Mouse (Mus musculus) gonadal fat pad, adult 2 months (tissue): ENCODE data around the gene Mrps22. TPM values are rescaled to one million over a fixed set of nuclear protein-coding genes. Genes with fewer than 3 reads are reported as not detected.

ENCODE experiments used
- DNase-seq: peaks from one replicate; pipeline ENCODE4 v3.0.0-alpha.2; 2012; ENCODE audit warnings: low read depth
- polyA plus RNA-seq: library from polyadenylated mRNA; depleted of rRNA; stranded (reverse); fragments of >200 nt; gene quantifications from 2 replicates; pipeline ENCODE4 v1.2.3, GENCODE M21; 2012; rRNA removed

The Mrps22 gene
- 11.5 and 15.2 TPM in 2 replicates for polyA plus RNA-seq

- DNase-seq: peak; percentile 68
These were observed at the start of gene Mrps22 for GRCm38 (mm10) chr9:98601156-98601836. Gene Mrps22 (minus strand): TSS chr9:98601660.

- DNase-seq: no peak
These were observed 49.1 kb upstream of the Mrps22 start for GRCm38 (mm10) chr9:98650547-98650946.

- DNase-seq: no peak
These were observed 46.0 kb upstream of the Mrps22 start for GRCm38 (mm10) chr9:98647418-98647817.

GRCm38 (mm10) chr9:98645750-98646149 is 44.3 kb upstream of the Mrps22 start:
- no peak for DNase-seq

GRCm38 (mm10) chr9:98642126-98642525 is 40.7 kb upstream of the Mrps22 start:
- DNase-seq: no peak

- DNase-seq: no peak
These were observed 32.1 kb upstream of the Mrps22 start for GRCm38 (mm10) chr9:98633287-98634162.

GRCm38 (mm10) chr9:98628480-98628879 is 27.0 kb upstream of the Mrps22 start:
- DNase-seq: no peak

- no peak for DNase-seq
These were observed 3.4 kb upstream of the Mrps22 start for GRCm38 (mm10) chr9:98604896-98605295.

- no peak for DNase-seq
These were observed 438 bp upstream of the Mrps22 start for GRCm38 (mm10) chr9:98601837-98602359.

GRCm38 (mm10) chr9:98600094-98600493 is 1.4 kb downstream of the Mrps22 start:
- DNase-seq: no peak

- no peak for DNase-seq
These were observed 17.6 kb downstream of the Mrps22 start for GRCm38 (mm10) chr9:98583852-98584251.

- DNase-seq: peak; percentile 59
These were observed 38.0 kb downstream of the Mrps22 start, which contains the start of gene Copb2 for GRCm38 (mm10) chr9:98563137-98564126. Gene Copb2 (plus strand): TSS chr9:98563721.

GRCm38 (mm10) chr9:98544042-98544441 is 57.4 kb downstream of the Mrps22 start:
- no peak for DNase-seq

Other genes with a start within 250 kb of the Mrps22 start
- 44.5 and 67.1 TPM in 2 replicates for gene Rbp1, start 178.7 kb downstream of the Mrps22 start, polyA plus RNA-seq
- gene Rbp2, start 115.5 kb downstream of the Mrps22 start, polyA plus RNA-seq: 0.57 and 0.81 TPM in 2 replicates
- 63.3 and 63.7 TPM in 2 replicates for gene Copb2, start 37.9 kb downstream of the Mrps22 start, polyA plus RNA-seq
- gene Prr23a1, start 240.8 kb upstream of the Mrps22 start, polyA plus RNA-seq: not detected in 2 replicates